26 mouse cellular contexts compared by ENCODE assay signal in the genomic region with DNA sequence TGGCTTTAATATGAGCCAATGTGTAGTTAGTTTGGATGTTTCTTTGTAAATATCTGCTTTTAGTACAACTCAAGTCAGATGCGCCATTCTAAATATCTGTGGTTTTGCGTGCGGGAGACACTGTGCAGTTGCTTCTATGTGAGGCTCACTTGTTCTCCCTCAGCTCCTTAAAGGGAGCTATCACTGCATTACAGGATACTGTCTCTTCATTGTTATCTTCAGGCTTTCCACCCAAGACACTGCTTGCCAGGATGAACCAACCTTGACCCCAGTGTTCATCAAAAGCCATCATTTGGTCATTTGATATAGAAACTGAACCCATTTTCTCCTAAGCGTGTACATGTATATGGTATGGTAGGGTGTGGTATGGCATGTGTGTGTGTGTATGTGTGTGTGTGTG. TPM values are rescaled to one million over a fixed set of nuclear protein-coding genes. Genes with fewer than 3 reads are reported as not detected.
DNase-seq lines count a peak whose midpoint lies in the region; ATAC-seq and TF ChIP-seq lines count a peak whose summit lies in the region.
"Had no signal": no experiment of that assay in that cellular context is flagged by ENCODE, and none has a peak within 500 bp of the region (broad histone marks: within the 10 kb centered on the region; RNA-seq: fewer than 3 reads in every experiment).

No protein-coding gene starts in this region.

- H3K27ac ChIP-seq in liver, embryonic 12.5 days: no peak overlapping the region
- H3K27ac ChIP-seq in liver, postnatal 0 days (ENCODE audit: low read depth): no peak overlapping the region
- no peak overlapping the region for H3K27ac ChIP-seq in liver, embryonic 13.5 days
- no peak overlapping the region for H3K27ac ChIP-seq in liver, embryonic 16.5 days (ENCODE audit: low read length)
- H3K27ac ChIP-seq: embryonic facial prominence, embryonic 12.5 days; embryonic facial prominence, embryonic 15.5 days; forebrain, embryonic 13.5 days; gastrocnemius, adult 2 months; hindbrain, embryonic 12.5 days; hindbrain, embryonic 15.5 days had no signal

- 79% methylated on average over 4 of the region's 4 CpGs for WGBS in liver, embryonic 12.5 days (ENCODE audit: insufficient replicate concordance)
- WGBS in liver, postnatal 0 days (ENCODE audit: insufficient replicate concordance): 84% methylated on average over 4 of the region's 4 CpGs
- WGBS in liver, embryonic 13.5 days (ENCODE audit: insufficient replicate concordance): 83% methylated on average over 4 of the region's 4 CpGs
- WGBS in liver, embryonic 16.5 days (ENCODE audit: insufficient replicate concordance): 64% methylated on average over 4 of the region's 4 CpGs

- no peak for TF ChIP-seq EP300 in liver, postnatal 0 days (IDR thresholded peaks at IDR 0.05; ENCODE audit: low read depth)

- peak; percentile 61 for ATAC-seq in liver, embryonic 12.5 days
- ATAC-seq in liver, postnatal 0 days: no peak
- ATAC-seq in liver, embryonic 13.5 days (ENCODE audit: low read depth): peak; percentile 62
- peak; percentile 37; the same call in 1 of the 2 replicates for ATAC-seq in liver, embryonic 16.5 days (ENCODE audit: low read depth)
- ATAC-seq: CD4-positive, CD25-positive, alpha-beta regulatory T cell, adult 4 months had no signal

- TF ChIP-seq CTCF in liver, postnatal 0 days (IDR thresholded peaks at IDR 0.05; ENCODE audit: low read depth): no peak

- H3K4me1 ChIP-seq in liver, embryonic 12.5 days: peaks cover 34% of the 10 kb centered on the region
- no peaks in the 10 kb centered on the region for H3K4me1 ChIP-seq in liver, postnatal 0 days (ENCODE audit: insufficient read depth)
- peaks cover 29% of the 10 kb centered on the region for H3K4me1 ChIP-seq in liver, embryonic 13.5 days (replicated peaks)
- peaks cover 6% of the 10 kb centered on the region for H3K4me1 ChIP-seq in liver, embryonic 16.5 days (ENCODE audit: control insufficient read depth, low read depth, low read length)
- H3K4me1 ChIP-seq: embryonic facial prominence, embryonic 12.5 days; hindbrain, embryonic 12.5 days; hindbrain, embryonic 15.5 days had no signal

- peaks cover 7% of the 10 kb centered on the region for H3K36me3 ChIP-seq in liver, embryonic 12.5 days
- peaks cover 2% of the 10 kb centered on the region; the same call in 1 of the 2 replicates for H3K36me3 ChIP-seq in liver, postnatal 0 days (replicated peaks; ENCODE audit: insufficient read depth, low read length)
- H3K36me3 ChIP-seq in liver, embryonic 13.5 days: 0 out of 2 replicates have a peak, but pooled peaks cover 6% of the 10 kb centered on the region
- no peaks in the 10 kb centered on the region for H3K36me3 ChIP-seq in liver, embryonic 16.5 days (ENCODE audit: control insufficient read depth, insufficient read depth)

- no peak for DNase-seq in liver, postnatal 0 days
- no peak for DNase-seq in liver, embryonic 13.5 days
- no peak for DNase-seq in kidney, adult 8-10 months
- DNase-seq in right cerebral cortex, adult 2 months (ENCODE audit: low spot score in 2 of 2): no peak
- DNase-seq in layer of hippocampus, postnatal 25 days (ENCODE audit: extremely low spot score in 1 of 2, low spot score in 1 of 2): no peak
- DNase-seq: adrenal gland, adult 2 months; adrenal gland, postnatal 25 days; cerebellum, adult 18-20 months; cerebellum, adult 9-10 months; cerebellum, postnatal 14 days; gastrocnemius, adult 2 months; gastrocnemius, postnatal 14 days; heart, adult 11 months had no signal

- no peaks in the 10 kb centered on the region for H3K27me3 ChIP-seq in liver, embryonic 12.5 days (replicated peaks)
- H3K27me3 ChIP-seq in liver, postnatal 0 days (ENCODE audit: insufficient read depth, low read length): no peaks in the 10 kb centered on the region
- H3K27me3 ChIP-seq in liver, embryonic 13.5 days: no peaks in the 10 kb centered on the region
- no peaks in the 10 kb centered on the region for H3K27me3 ChIP-seq in liver, embryonic 16.5 days (ENCODE audit: control insufficient read depth, insufficient read depth, low read depth, low read length)
- H3K27me3 ChIP-seq: embryonic facial prominence, embryonic 12.5 days; embryonic facial prominence, embryonic 15.5 days; forebrain, embryonic 13.5 days; hindbrain, embryonic 12.5 days; hindbrain, embryonic 15.5 days had no signal

- peak overlapping the region; percentile 38; the same call in 1 of the 2 replicates for H3K4me2 ChIP-seq in liver, embryonic 12.5 days
- no peak overlapping the region for H3K4me2 ChIP-seq in liver, postnatal 0 days (ENCODE audit: low read depth, low read length)
- no peak overlapping the region for H3K4me2 ChIP-seq in liver, embryonic 13.5 days
- no peak overlapping the region for H3K4me2 ChIP-seq in liver, embryonic 16.5 days (ENCODE audit: low read depth, low read length)
- H3K4me2 ChIP-seq: embryonic facial prominence, embryonic 12.5 days; embryonic facial prominence, embryonic 15.5 days; forebrain, embryonic 13.5 days; heart, embryonic 11.5 days; hindbrain, embryonic 12.5 days; hindbrain, embryonic 15.5 days had no signal

- no peak overlapping the region for H3K9ac ChIP-seq in liver, embryonic 12.5 days
- H3K9ac ChIP-seq in liver, postnatal 0 days (replicated peaks): no peak overlapping the region
- no peak overlapping the region for H3K9ac ChIP-seq in liver, embryonic 13.5 days
- no peak overlapping the region for H3K9ac ChIP-seq in liver, embryonic 16.5 days (ENCODE audit: low read depth, low read length)
- H3K9ac ChIP-seq: embryonic facial prominence, embryonic 12.5 days; embryonic facial prominence, embryonic 15.5 days; forebrain, embryonic 13.5 days; hindbrain, embryonic 12.5 days; hindbrain, embryonic 15.5 days had no signal

- H3K9me3 ChIP-seq in liver, embryonic 12.5 days (replicated peaks): no peaks in the 10 kb centered on the region
- no peaks in the 10 kb centered on the region for H3K9me3 ChIP-seq in liver, postnatal 0 days (ENCODE audit: low read length)
- 0 out of 2 replicates have a peak, but pooled peaks cover 2% of the 10 kb centered on the region for H3K9me3 ChIP-seq in liver, embryonic 13.5 days (replicated peaks)
- no peaks in the 10 kb centered on the region for H3K9me3 ChIP-seq in liver, embryonic 16.5 days (replicated peaks; ENCODE audit: control insufficient read depth, low read length)
- H3K9me3 ChIP-seq: embryonic facial prominence, embryonic 12.5 days; embryonic facial prominence, embryonic 15.5 days; forebrain, embryonic 13.5 days; hindbrain, embryonic 12.5 days; hindbrain, embryonic 15.5 days had no signal

- H3K4me3 ChIP-seq in liver, embryonic 12.5 days: no peak overlapping the region
- H3K4me3 ChIP-seq in liver, postnatal 0 days (ENCODE audit: low read depth, low read length): no peak overlapping the region
- H3K4me3 ChIP-seq in liver, embryonic 13.5 days (replicated peaks): no peak overlapping the region
- H3K4me3 ChIP-seq in liver, embryonic 16.5 days (ENCODE audit: low read depth, low read length): no peak overlapping the region
- H3K4me3 ChIP-seq: embryonic facial prominence, embryonic 12.5 days; embryonic facial prominence, embryonic 15.5 days; erythroblast, embryonic 14.5 days; forebrain, embryonic 13.5 days; gastrocnemius, adult 2 months; hindbrain, embryonic 12.5 days; hindbrain, embryonic 15.5 days had no signal

RNA-seq across cellular contexts. Expression of gene Gpr88, which starts 57.4 kb away (rescaled TPM):
- 0.20 and 0.35 TPM in 2 replicates for polyA plus RNA-seq in liver, embryonic 12.5 days (2016; fragmentation: Nextera tagmentation; extraction: Ambion mirVana)
- polyA plus RNA-seq in liver, postnatal 0 days (2015; fragmentation: Nextera tagmentation; extraction: Ambion mirVana): 0.18 and 0.30 TPM in 2 replicates
- polyA plus RNA-seq in liver, embryonic 13.5 days (2015; fragmentation: Nextera tagmentation; extraction: Ambion mirVana): 0.06 and 0.30 TPM in 2 replicates
- 0.09 and 0.22 TPM in 2 replicates for polyA plus RNA-seq in liver, embryonic 16.5 days (2015; fragmentation: Nextera tagmentation; extraction: Ambion mirVana)
- 1 to 10 TPM; 1.7 to 3.6 TPM for total RNA-seq in layer of hippocampus, postnatal 25 days (2021)
- total RNA-seq: gastrocnemius, adult 2 months; hematopoietic stem cell, adult 5-6 weeks; MEL had no signal
- polyA plus RNA-seq: C2C12; CD4-positive, CD25-positive, alpha-beta regulatory T cell, adult 4 months; erythroblast, embryonic 14.5 days had no signal
